Mouse (Mus musculus): Measurements from ENCODE around the gene Olfr574.

DNA sequence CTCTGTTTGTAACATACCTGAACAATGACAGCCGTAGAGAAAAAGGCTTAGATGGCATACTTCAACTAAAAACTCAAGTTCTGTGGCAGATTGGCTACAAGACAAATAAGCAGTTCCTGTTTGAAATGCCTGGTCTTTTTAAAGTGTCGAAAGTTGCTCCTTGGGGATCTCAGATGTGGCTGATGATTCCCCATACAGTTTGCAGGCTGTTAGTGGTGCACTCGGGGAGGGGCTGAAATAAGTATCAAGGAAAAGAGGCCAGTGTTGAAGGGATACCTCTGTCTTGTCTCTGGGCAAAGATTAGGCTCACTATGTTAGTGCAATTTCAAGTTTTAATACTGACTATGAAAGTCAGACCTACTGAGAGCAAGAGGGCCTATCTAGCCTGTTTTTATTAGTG lies 41.0 kb downstream of the Olfr574 start, which contains the start of gene Olfr578:
- TF ChIP-seq GATA1 (IDR thresholded peaks at IDR 0.05; ENCODE audit: borderline replicate concordance, low read length): no peak
- no peak for TF ChIP-seq FLI1 (IDR thresholded peaks at IDR 0.05; ENCODE audit: low read length)

Data from megakaryocyte, embryonic 14.5 days (primary cell).